Mouse (Mus musculus): ENCODE results near the gene Src. TPM values are rescaled to one million over a fixed set of nuclear protein-coding genes. Genes with fewer than 3 reads are reported as not detected.
A peak's percentile ranks its signal among the peaks of the same experiment; 100 is the strongest.

Src gene
- polyA plus RNA-seq, 1 experiment from 2014 or later: 7.6 TPM

GRCm38 (mm10) chr2:157417229-157417628 lies 1.0 kb upstream of the Src start:
- 56% methylated on average over 6 of the region's 6 CpGs for WGBS
- no peaks in the 10 kb centered on the region for H3K27me3 ChIP-seq (replicated peaks)
- no peaks in the 10 kb centered on the region for H3K9me3 ChIP-seq
- no peaks in the 10 kb centered on the region for H3K36me3 ChIP-seq
- no peak overlapping the region for H3K27ac ChIP-seq (replicated peaks)
- H3K4me3 ChIP-seq: no peak overlapping the region
- no peak for ATAC-seq (ENCODE audit: extremely low read depth, insufficient number of reproducible peaks, low FRiP score, low TSS enrichment)
- peaks cover 14% of the 10 kb centered on the region for H3K4me1 ChIP-seq
- H3K4me2 ChIP-seq: no peak overlapping the region
- no peak overlapping the region for H3K9ac ChIP-seq

- H3K4me2 ChIP-seq: peak overlapping the region; percentile 11; the same call in 1 of the 2 replicates
- no peaks in the 10 kb centered on the region for H3K9me3 ChIP-seq
- ATAC-seq (ENCODE audit: extremely low read depth, insufficient number of reproducible peaks, low FRiP score, low TSS enrichment): no peak
- no peaks in the 10 kb centered on the region for H3K36me3 ChIP-seq
- H3K9ac ChIP-seq: peak overlapping the region; percentile 47; the same call in 1 of the 2 replicates
- H3K27ac ChIP-seq (replicated peaks): no peak overlapping the region
- 5% methylated on average over 7 of the region's 7 CpGs for WGBS
- peaks cover 28% of the 10 kb centered on the region for H3K4me1 ChIP-seq
- no peak overlapping the region for H3K4me3 ChIP-seq
- no peaks in the 10 kb centered on the region for H3K27me3 ChIP-seq (replicated peaks)
Observed at GRCm38 (mm10) chr2:157418609-157419071, 396 bp downstream of the Src start.

GRCm38 (mm10) chr2:157419506-157419905 lies 1.3 kb downstream of the Src start:
- no peak overlapping the region for H3K9ac ChIP-seq
- H3K27me3 ChIP-seq (replicated peaks): no peaks in the 10 kb centered on the region
- H3K9me3 ChIP-seq: no peaks in the 10 kb centered on the region
- H3K36me3 ChIP-seq: no peaks in the 10 kb centered on the region
- no peak overlapping the region for H3K4me2 ChIP-seq
- no peak overlapping the region for H3K4me3 ChIP-seq
- H3K4me1 ChIP-seq: peaks cover 30% of the 10 kb centered on the region
- no peak for ATAC-seq (ENCODE audit: extremely low read depth, insufficient number of reproducible peaks, low FRiP score, low TSS enrichment)
- H3K27ac ChIP-seq (replicated peaks): no peak overlapping the region

- Histone ChIP-seq H3K9ac (no peak overlapping the region), H3K36me3 (no peaks in the 10 kb centered on the region), H3K27me3 (replicated peaks) (no peaks in the 10 kb centered on the region), H3K4me1 (peaks cover 37% of the 10 kb centered on the region), H3K4me3 (no peak overlapping the region), H3K4me2 (no peak overlapping the region), H3K27ac (replicated peaks) (no peak overlapping the region), H3K9me3 (no peaks in the 10 kb centered on the region)
- 77% methylated on average over 4 of the region's 4 CpGs for WGBS
- no peak for ATAC-seq (ENCODE audit: extremely low read depth, insufficient number of reproducible peaks, low FRiP score, low TSS enrichment)
Observed at GRCm38 (mm10) chr2:157420404-157420803, 2.2 kb downstream of the Src start.

- Histone ChIP-seq H3K4me1 (peaks cover 55% of the 10 kb centered on the region), H3K27ac (replicated peaks) (peak overlapping the region; percentile 78)
- ATAC-seq (ENCODE audit: extremely low read depth, insufficient number of reproducible peaks, low FRiP score, low TSS enrichment): no peak
Observed at GRCm38 (mm10) chr2:157422062-157422655, 3.9 kb downstream of the Src start.

DNA sequence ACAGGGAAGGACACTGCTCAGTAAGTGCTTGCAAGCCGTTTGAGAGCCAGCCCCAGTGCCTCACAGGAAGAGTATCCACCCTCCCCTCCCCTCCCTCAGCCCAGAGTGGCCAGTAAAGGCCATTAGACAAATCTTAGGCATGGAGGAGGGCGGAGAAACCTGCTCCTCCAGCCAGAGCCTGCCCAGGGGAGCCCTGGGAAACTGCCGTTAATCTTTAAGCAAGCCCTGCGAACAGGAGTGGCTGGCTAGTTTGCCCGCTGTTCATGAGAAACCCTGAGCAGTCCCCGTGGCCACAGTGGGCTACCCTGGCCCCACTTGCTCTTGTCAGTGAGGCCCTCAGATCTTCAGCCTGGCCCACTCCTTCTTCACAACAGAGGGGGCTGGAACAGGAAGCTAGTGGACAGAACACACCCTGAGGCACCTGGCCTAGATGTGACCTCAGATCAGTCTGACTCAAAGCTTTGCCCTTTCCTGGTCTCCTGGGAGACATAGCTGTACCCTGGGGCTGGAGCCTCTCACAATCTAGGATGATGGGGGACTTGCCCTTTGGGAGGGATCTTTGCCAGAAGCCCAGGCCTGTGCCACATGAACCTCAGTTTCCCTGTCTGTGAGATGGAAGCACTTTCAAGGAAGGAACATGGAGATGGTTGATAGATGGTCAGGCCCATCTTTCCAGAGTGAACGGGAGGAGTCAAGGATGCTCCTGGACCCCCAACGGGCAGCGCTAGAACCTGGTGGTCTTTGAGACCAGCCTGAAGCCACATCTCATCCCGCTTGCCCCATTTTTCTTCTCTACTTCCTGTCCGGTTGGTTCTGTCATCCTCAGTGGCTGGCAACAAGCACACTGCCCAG lies 4.8 kb downstream of the Src start:
- no peak for ATAC-seq (ENCODE audit: extremely low read depth, insufficient number of reproducible peaks, low FRiP score, low TSS enrichment)
- peak overlapping the region; percentile 99 for H3K9ac ChIP-seq
- H3K9me3 ChIP-seq: no peaks in the 10 kb centered on the region
- no peaks in the 10 kb centered on the region for H3K27me3 ChIP-seq (replicated peaks)
- H3K27ac ChIP-seq (replicated peaks): peak overlapping the region; percentile 78
- H3K4me1 ChIP-seq: peaks cover 60% of the 10 kb centered on the region
- WGBS: 47% methylated on average over 11 of the region's 11 CpGs
- H3K4me3 ChIP-seq: peak overlapping the region; percentile 80
- H3K4me2 ChIP-seq: peak overlapping the region; percentile 85
- no peaks in the 10 kb centered on the region for H3K36me3 ChIP-seq

More at GRCm38 (mm10) chr2:157422062-157422655, 3.9 kb downstream of the Src start:
- no peaks in the 10 kb centered on the region for H3K36me3 ChIP-seq
- H3K9ac ChIP-seq: no peak overlapping the region
- H3K4me3 ChIP-seq: no peak overlapping the region
- H3K27me3 ChIP-seq (replicated peaks): no peaks in the 10 kb centered on the region
- no peaks in the 10 kb centered on the region for H3K9me3 ChIP-seq
- 69% methylated on average over 11 of the region's 11 CpGs for WGBS
- no peak overlapping the region for H3K4me2 ChIP-seq

DNA sequence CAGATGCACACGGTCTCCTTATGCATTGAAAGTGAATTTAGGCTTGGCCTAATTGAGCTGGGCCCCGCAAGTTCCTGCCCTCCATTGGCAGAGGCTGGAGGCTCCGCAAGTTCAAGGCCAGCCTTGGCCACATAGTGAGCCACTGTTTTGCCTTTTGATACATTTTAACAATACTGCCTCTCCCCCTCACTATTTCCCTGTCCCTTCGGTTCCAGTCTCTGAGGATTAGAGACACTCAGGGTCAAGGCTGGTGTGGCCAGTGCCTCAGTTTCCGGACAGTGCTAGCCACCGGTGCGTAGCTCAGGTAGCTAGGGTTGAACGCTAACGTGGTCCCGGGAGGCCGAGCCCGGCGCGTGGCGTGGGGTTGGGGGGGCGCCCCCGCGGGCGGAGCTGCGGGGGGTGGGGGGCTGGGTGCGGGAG lies 5.5 kb downstream of the Src start:
- 17% methylated on average over 12 of the region's 21 CpGs for WGBS
- H3K36me3 ChIP-seq: peaks cover 5% of the 10 kb centered on the region; the same call in 1 of the 2 replicates
- no peaks in the 10 kb centered on the region for H3K9me3 ChIP-seq
- peak overlapping the region; percentile 99 for H3K9ac ChIP-seq
- peak overlapping the region; percentile 85 for H3K4me2 ChIP-seq
- H3K27me3 ChIP-seq (replicated peaks): no peaks in the 10 kb centered on the region
- ATAC-seq (ENCODE audit: extremely low read depth, insufficient number of reproducible peaks, low FRiP score, low TSS enrichment): no peak
- H3K4me3 ChIP-seq: peak overlapping the region; percentile 80
- peak overlapping the region; percentile 78 for H3K27ac ChIP-seq (replicated peaks)
- peaks cover 60% of the 10 kb centered on the region for H3K4me1 ChIP-seq

- Histone ChIP-seq H3K9ac (peak overlapping the region; percentile 99), H3K27me3 (replicated peaks) (no peaks in the 10 kb centered on the region), H3K4me3 (peak overlapping the region; percentile 80), H3K27ac (replicated peaks) (peak overlapping the region; percentile 78), H3K4me1 (peaks cover 62% of the 10 kb centered on the region), H3K9me3 (no peaks in the 10 kb centered on the region), H3K36me3 (peaks cover 5% of the 10 kb centered on the region; the same call in 1 of the 2 replicates), H3K4me2 (peak overlapping the region; percentile 85)
- ATAC-seq (ENCODE audit: extremely low read depth, insufficient number of reproducible peaks, low FRiP score, low TSS enrichment): no peak
- WGBS: 2% methylated on average over 56 of the region's 98 CpGs
Observed at GRCm38 (mm10) chr2:157424126-157424903, 6.1 kb downstream of the Src start.

DNA sequence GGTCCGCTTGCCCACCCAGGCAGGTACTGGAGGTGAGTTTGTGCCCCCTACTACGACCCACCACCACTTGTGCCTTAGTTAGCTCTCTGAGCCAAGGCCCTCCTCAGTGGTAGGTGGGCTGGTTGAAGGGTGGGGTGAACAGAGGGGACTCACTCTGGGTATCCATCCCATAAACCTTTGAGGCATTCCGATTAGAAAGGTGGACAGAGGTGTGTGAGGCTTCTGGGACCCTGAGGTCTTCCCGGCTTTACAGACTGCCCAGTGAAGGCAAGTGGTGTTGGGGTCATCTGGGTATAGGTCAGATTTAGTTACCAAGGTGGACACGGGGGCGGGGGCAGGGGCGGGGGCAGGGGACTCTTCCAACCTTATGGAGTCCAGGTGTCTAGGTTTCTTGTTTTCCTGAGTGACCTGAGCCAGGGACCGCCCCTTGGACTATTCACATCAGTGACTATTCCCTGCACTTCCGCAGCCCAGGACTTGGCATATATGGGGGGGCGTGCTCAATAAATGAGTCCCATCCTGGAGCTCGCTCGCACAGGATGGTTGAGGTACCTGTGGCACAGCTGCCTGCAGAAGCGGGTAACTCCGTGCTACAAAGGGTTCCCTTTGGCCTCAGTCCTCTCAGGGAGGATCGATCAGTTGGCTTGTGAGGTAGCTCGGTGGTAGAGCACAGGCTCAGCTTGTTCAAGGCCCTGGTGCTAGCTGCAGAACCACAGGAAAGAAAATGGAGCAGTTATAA lies 6.8 kb downstream of the Src start:
- Histone ChIP-seq H3K4me3 (peak overlapping the region; percentile 80), H3K27me3 (replicated peaks) (no peaks in the 10 kb centered on the region), H3K9ac (peak overlapping the region; percentile 99), H3K9me3 (no peaks in the 10 kb centered on the region), H3K36me3 (peaks cover 5% of the 10 kb centered on the region; the same call in 1 of the 2 replicates), H3K4me1 (peaks cover 67% of the 10 kb centered on the region), H3K27ac (replicated peaks) (peak overlapping the region; percentile 78; the same call in 1 of the 2 replicates), H3K4me2 (peak overlapping the region; percentile 85)
- 67% methylated on average over 16 of the region's 16 CpGs for WGBS
- ATAC-seq (ENCODE audit: extremely low read depth, insufficient number of reproducible peaks, low FRiP score, low TSS enrichment): no peak

DNA sequence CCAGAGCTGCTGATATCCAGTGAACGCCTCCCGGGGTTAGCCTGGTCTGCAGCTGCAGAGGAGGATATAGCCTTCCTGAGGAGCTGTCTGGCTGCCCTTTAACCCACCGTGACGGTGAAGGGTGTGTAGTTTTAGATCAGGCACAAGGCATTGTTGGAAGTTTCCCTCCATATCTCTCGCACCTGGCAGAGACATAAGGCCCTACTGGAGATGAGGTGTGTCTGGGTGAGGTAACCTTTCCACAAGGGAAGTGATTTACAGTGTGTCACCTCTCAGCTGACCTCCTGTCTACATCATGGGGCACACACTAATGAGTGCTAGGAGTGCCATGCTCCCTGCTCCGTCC lies 7.4 kb downstream of the Src start:
- peaks cover 5% of the 10 kb centered on the region; the same call in 1 of the 2 replicates for H3K36me3 ChIP-seq
- H3K4me1 ChIP-seq: peaks cover 69% of the 10 kb centered on the region
- H3K4me2 ChIP-seq: peak overlapping the region; percentile 85
- 68% methylated on average over 6 of the region's 6 CpGs for WGBS
- no peak overlapping the region for H3K27ac ChIP-seq (replicated peaks)
- no peak overlapping the region for H3K9ac ChIP-seq
- H3K4me3 ChIP-seq: peak overlapping the region; percentile 80
- no peaks in the 10 kb centered on the region for H3K9me3 ChIP-seq
- no peak for ATAC-seq (ENCODE audit: extremely low read depth, insufficient number of reproducible peaks, low FRiP score, low TSS enrichment)
- H3K27me3 ChIP-seq (replicated peaks): no peaks in the 10 kb centered on the region

All from heart, embryonic 13.5 days (tissue).